Mouse (Mus musculus): Measurements from ENCODE around the gene Arsb.

GRCm38 (mm10) chr13:93989736-93990611 lies 218.5 kb downstream of the Arsb start:
- TF ChIP-seq POLR2A (IDR thresholded peaks at IDR 0.05; ENCODE audit: borderline replicate concordance, extremely low read depth, low read depth, low read length) (no peak), CTCF (IDR thresholded peaks at IDR 0.05; ENCODE audit: insufficient read depth, low read length) (no peak)
